Mouse (Mus musculus): ENCODE data around the gene Gm45015.

The Gm45015 gene

GRCm38 (mm10) chrX:73336740-73337139 lies at the start of gene Gm45015:
Gene Gm45015 (minus strand): TSS chrX:73336840.
- in situ Hi-C loops (cut with MboI, MseI): no loop called here

GRCm38 (mm10) chrX:73384924-73385323 lies 48.3 kb upstream of the Gm45015 start:
- in situ Hi-C loops (cut with MboI, MseI): loop anchor here in 1 of 2 experiments (10.0 kb wide), 1 partner anchor 990 kb away; no protein-coding TSS in a partner anchor

GRCm38 (mm10) chrX:73384419-73384818 lies 47.8 kb upstream of the Gm45015 start:
- in situ Hi-C loops (cut with MboI, MseI): loop anchor here in 1 of 2 experiments (10.0 kb wide), 1 partner anchor 990 kb away; no protein-coding TSS in a partner anchor

GRCm38 (mm10) chrX:73363291-73363690 lies 26.7 kb upstream of the Gm45015 start:
- in situ Hi-C loops (cut with MboI, MseI): no loop called here

GRCm38 (mm10) chrX:73356719-73357118 lies 20.1 kb upstream of the Gm45015 start:
- in situ Hi-C loops (cut with MboI, MseI): no loop called here

GRCm38 (mm10) chrX:73356163-73356562 lies 19.5 kb upstream of the Gm45015 start:
- in situ Hi-C loops (cut with MboI, MseI): no loop called here

- in situ Hi-C loops (cut with MboI, MseI): no loop called here
Measured at GRCm38 (mm10) chrX:73344346-73344745, 7.7 kb upstream of the Gm45015 start.

- in situ Hi-C loops (cut with MboI, MseI): no loop called here
Measured at GRCm38 (mm10) chrX:73343802-73344201, 7.2 kb upstream of the Gm45015 start.

GRCm38 (mm10) chrX:73342941-73343735 lies 6.5 kb upstream of the Gm45015 start:
- in situ Hi-C loops (cut with MboI, MseI): no loop called here

GRCm38 (mm10) chrX:73342483-73342895 lies 5.8 kb upstream of the Gm45015 start, which contains the start of gene Zfp275:
Gene Zfp275 (plus strand): TSS chrX:73342621.
- in situ Hi-C loops (cut with MboI, MseI): no loop called here

- in situ Hi-C loops (cut with MboI, MseI): no loop called here
Measured at GRCm38 (mm10) chrX:73342068-73342467, 5.4 kb upstream of the Gm45015 start.

- in situ Hi-C loops (cut with MboI, MseI): no loop called here
Measured at GRCm38 (mm10) chrX:73341473-73341872, 4.8 kb upstream of the Gm45015 start.

GRCm38 (mm10) chrX:73333548-73333947 lies 3.1 kb downstream of the Gm45015 start:
- in situ Hi-C loops (cut with MboI, MseI): no loop called here

- in situ Hi-C loops (cut with MboI, MseI): no loop called here
Measured at GRCm38 (mm10) chrX:73327215-73327614, 9.4 kb downstream of the Gm45015 start.

GRCm38 (mm10) chrX:73321029-73321428 lies 15.6 kb downstream of the Gm45015 start:
- in situ Hi-C loops (cut with MboI, MseI): no loop called here

- in situ Hi-C loops (cut with MboI, MseI): no loop called here
Measured at GRCm38 (mm10) chrX:73312522-73312921, 24.1 kb downstream of the Gm45015 start.

- in situ Hi-C loops (cut with MboI, MseI): loop anchor here (5.0 to 25.0 kb wide), 3 partner anchors 168 to 1549 kb away; partner anchors contain the start of gene Gm5936 (in 1 of the 2)
Measured at GRCm38 (mm10) chrX:73295745-73296144, 40.9 kb downstream of the Gm45015 start.

GRCm38 (mm10) chrX:73292876-73293275 lies 43.8 kb downstream of the Gm45015 start, which contains the start of the genes Xlr5a and Xlr5c:
Gene Xlr5a (minus strand): TSS chrX:73292976.
Gene Xlr5c (minus strand): TSS chrX:73292976.
- in situ Hi-C loops (cut with MboI, MseI): loop anchor here (5.0 to 25.0 kb wide), 3 partner anchors 146 to 1552 kb away; partner anchors contain the start of genes DXBay18 (in 1 of the 2), Gm5936 (in 1 of the 2) and Xlr5b (in 1 of the 2)
